Mouse (Mus musculus) adrenal gland, postnatal 14 days (tissue): ENCODE data around the gene Tbc1d8b. TPM values are rescaled to one million over a fixed set of nuclear protein-coding genes. Genes with fewer than 3 reads are reported as not detected.
"Not testable (repeated sequence)": the region's sequence is repeated elsewhere in the genome, so short reads cannot be mapped to it uniquely, and the experiment has no call there.

Experiments
- DNase-seq: peaks from one replicate; pipeline ENCODE4 v3.0.0; 2021; ENCODE audit warnings: mixed read lengths
- long read RNA-seq, 2 experiments: library from polyadenylated mRNA; stranded (forward); transcript quantifications; one replicate each; pipeline ENCODE4 v2.0.0; 2021
- total RNA-seq: library from RNA; stranded (reverse); gene quantifications from 2 replicates; pipeline ENCODE4 v1.2.3, GENCODE M21; 2021

Tbc1d8b gene
- 9.1 and 9.5 TPM in 2 replicates for total RNA-seq
- long read RNA-seq, experiment 1, result 0 reads
- long read RNA-seq, experiment 2, partial matches to known transcripts, result 2 of 2 reads
- long read RNA-seq, experiment 2, other reads (novel, unspliced or antisense), result 0 of 2 reads

- DNase-seq, result peak; percentile 80
Measured at GRCm38 (mm10) chrX:139684775-139685695, at the start of gene Tbc1d8b. Gene Tbc1d8b, plus strand, starts transcription at chrX:139684996.

DNA sequence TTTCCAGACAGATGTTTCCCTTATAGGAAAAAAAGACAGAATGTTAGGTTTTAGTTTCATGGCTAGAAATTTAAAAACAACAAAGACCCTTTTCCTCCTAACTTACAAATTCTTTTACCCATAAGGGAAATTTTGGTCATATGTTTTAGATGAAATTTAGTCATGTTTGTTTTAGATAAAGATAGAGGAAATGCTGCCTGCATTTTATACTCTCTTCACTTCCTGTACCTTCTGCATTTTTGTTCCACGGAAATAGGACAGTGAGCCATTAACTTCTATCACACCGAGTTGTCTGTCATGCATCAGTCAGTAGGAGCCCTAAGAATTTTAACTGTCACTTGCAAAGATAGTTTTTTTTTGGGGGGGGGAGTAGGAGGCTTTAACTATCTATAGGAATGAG is 45.1 kb upstream of the Tbc1d8b start:
- no peak for DNase-seq

DNA sequence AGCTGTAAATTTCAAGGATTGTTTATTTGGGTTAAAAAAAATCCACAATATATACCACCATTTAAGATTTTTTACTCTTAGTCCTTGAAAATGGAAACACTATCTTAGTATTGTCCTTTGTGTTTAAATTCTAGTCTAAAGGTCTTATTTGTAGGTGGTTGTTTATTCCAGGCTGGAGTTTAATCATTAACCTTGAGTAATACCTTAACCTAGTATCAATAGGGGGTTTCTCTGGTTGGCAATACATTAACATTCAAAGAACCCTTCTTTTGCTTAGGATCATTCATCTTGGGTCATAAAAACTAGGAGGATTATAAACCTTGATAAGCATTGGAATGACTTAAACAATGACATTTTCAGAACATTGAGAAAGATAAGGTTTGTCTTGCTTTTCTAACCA is 44.4 kb upstream of the Tbc1d8b start:
- no peak for DNase-seq

GRCm38 (mm10) chrX:139652226-139652625 is 32.6 kb upstream of the Tbc1d8b start:
- DNase-seq, result no peak

- DNase-seq, result no peak
Measured at GRCm38 (mm10) chrX:139653292-139653691, 31.5 kb upstream of the Tbc1d8b start.

DNA sequence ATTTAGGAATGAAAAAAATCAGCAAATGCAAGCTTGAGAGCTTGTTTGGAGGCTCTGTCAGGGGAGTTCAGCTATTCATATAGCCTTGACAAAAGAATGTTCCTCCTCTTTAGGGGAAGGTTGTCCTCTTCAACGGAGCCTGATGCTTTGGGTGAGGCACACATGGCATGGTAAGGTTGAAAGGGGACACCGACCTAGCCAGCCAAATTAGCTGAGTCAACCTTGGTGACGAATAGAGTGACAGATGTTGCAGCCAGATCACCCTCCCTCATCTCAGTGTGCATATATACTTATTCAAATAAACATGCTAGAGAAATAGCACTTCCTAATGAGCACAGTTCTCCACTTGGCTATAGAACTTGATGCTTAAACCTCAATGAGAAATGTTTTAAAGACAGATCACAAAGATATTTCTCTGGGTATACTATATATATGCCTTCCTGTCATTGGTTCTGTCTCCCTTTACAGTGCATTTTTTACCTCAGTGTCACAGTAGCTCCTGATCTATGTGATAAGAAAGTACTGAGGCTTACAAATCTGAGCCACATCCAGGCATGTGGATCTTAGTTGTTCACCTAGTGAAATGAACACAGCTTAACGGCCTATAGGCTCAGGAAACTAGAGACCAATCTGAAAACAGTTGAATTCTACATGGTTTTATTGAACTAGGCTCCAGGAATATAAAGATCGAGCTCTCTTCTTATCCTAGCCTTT is 30.3 kb upstream of the Tbc1d8b start:
- no peak for DNase-seq

DNA sequence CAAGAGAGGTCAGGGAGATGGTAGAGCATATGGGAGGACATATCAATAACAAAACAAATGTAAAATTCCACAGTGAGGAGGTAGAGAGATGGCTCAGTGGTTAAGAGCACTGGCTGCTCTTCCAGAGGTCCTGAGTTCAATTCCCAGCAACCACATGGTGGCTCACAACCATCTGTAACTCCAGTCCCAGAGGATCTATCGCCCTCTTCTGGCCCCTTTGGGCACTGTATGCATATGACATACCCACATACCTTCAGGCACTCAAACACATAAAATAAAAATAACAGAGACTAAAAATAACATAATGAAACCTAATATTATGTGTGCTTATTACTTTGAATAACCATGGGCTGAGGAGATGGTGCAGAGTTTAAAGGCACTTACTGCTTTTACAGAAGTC is 22.7 kb upstream of the Tbc1d8b start:
- DNase-seq, result no peak

- no peak for DNase-seq
Measured at GRCm38 (mm10) chrX:139665829-139666228, 19.0 kb upstream of the Tbc1d8b start.

DNA sequence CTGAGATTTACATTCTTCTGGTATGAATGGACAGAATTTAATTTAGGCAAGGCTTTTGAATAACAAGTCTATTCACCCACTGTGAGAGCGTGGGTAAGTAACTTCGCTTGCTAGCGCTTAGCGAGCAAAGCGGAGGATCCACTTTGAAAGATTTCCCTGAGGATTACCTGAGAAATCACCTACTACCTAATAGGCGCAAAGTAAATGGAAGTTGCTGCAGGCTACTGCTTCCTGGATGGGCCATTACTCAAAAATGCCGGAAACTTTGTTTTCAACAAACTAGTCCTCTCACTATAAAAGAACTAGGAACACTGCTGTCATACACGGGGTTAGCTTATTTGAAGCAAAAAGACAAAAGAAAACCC is 404 bp upstream of the Tbc1d8b start:
- no peak for DNase-seq

DNA sequence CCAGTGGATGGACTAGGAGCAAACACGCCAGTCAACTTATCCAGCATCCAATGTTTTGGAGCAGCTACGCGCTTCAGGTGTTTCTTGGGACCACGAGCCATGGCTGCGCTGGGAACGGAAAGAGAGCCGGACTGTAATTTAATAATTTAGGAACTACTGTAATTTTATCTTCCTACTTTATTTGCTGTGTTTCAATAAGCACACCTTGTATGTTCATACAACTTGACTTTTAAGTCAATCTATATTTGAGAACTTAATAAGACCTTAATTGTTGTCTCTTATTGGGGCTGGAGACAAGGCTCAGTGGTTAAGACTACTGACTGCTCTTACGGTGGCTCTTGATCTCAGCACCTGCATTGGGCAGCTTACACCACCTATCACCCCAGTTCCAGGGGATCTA is 29.6 kb downstream of the Tbc1d8b start, which contains the start of gene Gm15013:
Gm15013 (minus strand) TSS at position 101 of the 400 bp plus-strand sequence.
- DNase-seq, result no peak

- no peak for DNase-seq
Measured at GRCm38 (mm10) chrX:139722350-139722749, 37.6 kb downstream of the Tbc1d8b start.

GRCm38 (mm10) chrX:139730541-139730940 is 45.7 kb downstream of the Tbc1d8b start:
- DNase-seq, result no peak

DNA sequence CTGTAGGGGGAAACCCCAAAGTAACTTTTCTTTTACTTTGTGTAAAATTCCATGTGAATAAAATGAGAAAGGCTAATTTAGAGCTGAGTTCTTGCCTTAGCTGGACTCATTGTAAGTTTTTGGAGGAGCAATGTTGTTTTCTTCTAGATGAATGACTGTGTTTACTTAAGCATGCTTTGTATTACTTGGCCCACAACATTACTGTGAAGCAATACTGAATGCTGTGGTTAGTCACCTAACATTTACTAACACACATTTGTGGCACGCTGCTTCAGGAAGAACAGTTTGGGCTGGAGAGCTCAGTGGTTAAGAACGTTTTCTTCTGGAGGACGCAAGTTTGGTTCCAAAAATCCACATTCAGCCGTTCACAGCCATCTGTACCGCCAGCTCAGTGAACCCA is 52.3 kb downstream of the Tbc1d8b start:
- DNase-seq, result no peak

DNA sequence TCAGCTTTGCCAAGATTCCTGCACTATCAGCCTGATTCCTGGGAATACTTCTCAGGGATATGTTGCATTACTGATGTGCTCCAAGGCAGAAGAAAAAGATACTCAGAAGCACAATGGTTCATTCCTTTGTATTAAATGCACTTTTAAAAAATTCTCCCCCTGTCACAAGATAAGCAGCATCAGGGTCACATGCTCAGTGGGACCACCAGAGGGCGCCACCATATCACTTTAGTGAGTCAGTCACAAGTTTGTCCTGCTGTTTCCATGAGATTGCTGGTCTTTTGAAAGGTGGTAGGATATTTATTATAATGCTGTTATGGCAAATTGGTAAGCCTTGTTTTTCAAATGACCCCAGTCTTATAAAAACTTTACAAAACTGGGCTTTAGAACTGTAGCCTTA is 67.1 kb downstream of the Tbc1d8b start:
- peak; percentile 64 for DNase-seq

DNA sequence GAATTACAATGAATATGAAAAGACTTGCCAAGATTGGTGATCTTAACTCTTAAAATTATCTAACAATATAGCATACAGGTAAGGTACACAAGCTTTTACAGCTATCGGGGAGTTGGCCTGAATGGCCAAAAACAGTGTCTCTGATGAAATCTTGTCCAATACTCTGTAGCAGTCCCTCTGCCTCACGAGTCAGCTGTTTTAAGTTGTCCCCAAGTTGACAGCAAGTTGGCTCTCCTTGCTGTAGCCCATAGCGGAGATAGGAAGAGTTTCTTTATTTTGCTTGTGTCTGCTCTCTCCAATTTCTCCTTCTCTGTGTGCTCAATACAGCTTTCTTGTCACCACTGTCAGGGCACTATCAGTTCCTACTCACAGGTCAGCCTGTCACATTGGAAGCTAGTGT is 73.8 kb downstream of the Tbc1d8b start:
- DNase-seq, result not testable (repeated sequence)

- DNase-seq, result peak; percentile 41
Measured at GRCm38 (mm10) chrX:139762546-139762945, 77.8 kb downstream of the Tbc1d8b start.

DNA sequence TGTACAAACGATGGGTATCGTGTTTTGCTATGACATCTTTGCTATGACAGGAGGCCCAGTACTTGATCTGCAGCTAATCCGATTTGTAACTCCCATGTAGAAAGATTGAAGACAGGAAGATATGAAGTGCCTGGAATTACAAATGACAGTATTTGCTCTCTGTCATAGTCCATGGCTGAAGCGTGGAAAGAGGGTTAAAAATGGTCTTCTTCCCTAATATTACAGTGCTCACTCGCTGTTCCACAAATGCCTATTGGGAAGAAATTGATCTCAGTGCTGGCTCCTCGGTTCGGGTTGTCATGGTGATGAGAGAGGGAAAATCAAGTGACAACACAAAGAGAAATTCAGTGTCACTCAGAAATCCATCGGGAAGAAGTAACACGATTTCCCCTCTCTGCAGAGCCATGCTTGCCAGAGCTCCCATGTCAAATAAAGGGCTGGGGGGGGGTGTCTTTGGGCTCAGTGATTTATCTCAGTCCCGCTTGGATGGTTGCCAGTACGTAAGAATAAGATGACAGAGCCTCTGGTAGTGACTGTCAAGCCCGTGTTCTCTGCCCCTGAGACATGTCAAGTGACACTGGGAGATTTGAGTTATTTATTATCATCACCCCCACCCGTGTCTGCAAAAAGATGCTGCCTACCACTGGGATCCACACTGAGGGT is 85.3 kb downstream of the Tbc1d8b start:
- DNase-seq, result no peak

DNA sequence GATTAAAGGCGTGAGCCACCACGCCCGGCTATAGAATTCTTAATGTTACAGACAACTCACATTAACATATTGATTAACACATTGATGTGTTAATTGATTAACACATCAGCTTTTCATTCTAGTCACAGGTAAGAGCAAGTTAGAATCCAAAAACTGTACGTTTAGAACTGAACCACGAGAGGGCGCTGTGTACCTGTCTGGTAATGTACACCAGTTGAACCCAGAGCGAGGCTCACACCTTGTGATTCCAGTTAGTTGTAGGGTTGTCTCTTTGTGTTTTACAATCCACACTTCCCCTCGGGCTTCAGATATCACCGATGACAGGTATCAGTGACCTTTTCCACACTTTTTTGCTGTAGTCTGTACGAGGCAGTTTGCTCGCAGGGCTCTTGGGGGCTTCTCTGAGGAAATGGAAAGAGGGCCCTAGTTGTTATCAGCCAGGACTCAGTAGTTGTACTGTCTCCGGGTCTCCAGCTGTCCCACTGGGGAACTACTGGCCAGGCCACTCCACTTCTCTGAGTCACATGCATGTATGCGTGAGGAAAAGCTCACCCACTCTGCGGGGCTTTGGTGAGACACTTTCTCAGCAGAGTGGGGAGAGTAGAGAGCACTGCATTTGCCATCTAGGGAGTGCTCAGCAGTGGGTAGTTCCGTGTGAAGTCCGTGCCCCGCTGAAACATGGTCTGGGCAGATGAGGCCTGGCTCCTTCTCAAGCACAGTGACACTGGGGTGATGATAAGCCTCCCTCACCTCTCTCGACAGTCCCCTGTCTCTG is 89.7 kb downstream of the Tbc1d8b start:
- peak; percentile 75 for DNase-seq

DNA sequence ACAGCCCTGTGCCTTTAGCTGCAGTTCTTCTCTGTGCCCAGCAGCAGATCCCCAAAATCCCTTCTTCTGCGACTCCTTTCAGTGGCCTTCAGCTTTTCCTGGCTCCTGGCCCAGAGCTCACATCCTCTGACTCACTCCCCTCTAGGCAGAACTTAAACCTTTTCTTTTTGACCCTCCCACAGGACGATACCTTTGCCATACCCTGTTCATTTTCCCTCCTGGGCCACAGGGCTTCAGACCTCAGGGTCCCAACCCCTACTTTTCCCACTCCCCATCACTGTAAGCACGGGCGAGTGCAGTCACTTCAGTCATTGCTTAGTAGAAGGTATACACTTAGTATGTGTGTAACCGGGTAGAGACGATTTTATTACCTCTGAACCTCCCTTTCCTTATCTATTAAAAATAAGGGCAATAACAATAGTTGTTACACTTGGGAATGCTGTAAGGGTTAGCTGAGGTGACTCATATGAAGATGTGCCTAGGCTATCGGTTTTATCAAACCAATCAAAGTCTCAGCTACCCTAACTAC is 90.4 kb downstream of the Tbc1d8b start:
- DNase-seq, result peak; percentile 69

GRCm38 (mm10) chrX:139777357-139777756 is 92.6 kb downstream of the Tbc1d8b start:
- no peak for DNase-seq

DNA sequence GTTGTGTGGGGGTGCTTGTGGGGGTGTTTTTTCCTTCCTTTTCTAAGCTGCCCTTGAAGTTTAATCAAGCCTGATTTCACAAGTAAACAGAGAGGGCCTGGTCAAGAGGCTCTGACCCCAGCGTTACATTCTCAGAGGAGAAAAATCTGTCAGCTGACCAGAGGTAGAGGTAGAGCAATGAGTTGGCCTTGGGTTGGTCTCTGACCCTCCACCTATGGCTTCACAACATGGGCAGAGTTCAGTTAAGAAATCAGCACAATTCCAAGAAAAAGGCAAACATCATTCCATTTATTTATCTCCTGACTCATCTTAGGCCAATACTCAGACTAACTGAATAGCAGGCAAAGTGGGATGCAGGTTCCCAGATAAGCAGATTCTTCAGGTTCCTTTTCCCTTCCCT is 94.1 kb downstream of the Tbc1d8b start:
- no peak for DNase-seq

- no peak for DNase-seq
Measured at GRCm38 (mm10) chrX:139779401-139779800, 94.6 kb downstream of the Tbc1d8b start.
